Mouse (Mus musculus) MEL (cell line): ENCODE measurements around the gene Gm3453. TPM values are rescaled to one million over a fixed set of nuclear protein-coding genes. Genes with fewer than 3 reads are reported as not detected.
"Not testable (repeated sequence)": the region's sequence is repeated elsewhere in the genome, so short reads cannot be mapped to it uniquely, and the experiment has no call there.

Experiments used
- DNase-seq: peaks from one replicate; pipeline ENCODE4 v3.0.0; 2011; ENCODE audit warnings: low read depth, low spot score
- H3K27ac ChIP-seq: 2 replicates; pipeline ENCODE4 v1.5.1; 2012; ENCODE audit warnings: low read depth, mild to moderate bottlenecking, control low read depth, low read length, moderate library complexity; ENCODE audit not compliant: control insufficient read depth
- H3K27me3 ChIP-seq, 2 experiments: fragments of 150-350 bp in 1 of 2; sonication (generic) in 1 of 2; 2 replicates each; pipeline ENCODE4 v1.6.1; 2012; ENCODE audit warnings: low read length in 2 of 2, mild to moderate bottlenecking in 2 of 2, improper control_type of control experiment in 1 of 2, moderate library complexity in 1 of 2; ENCODE audit not compliant: insufficient read depth in 2 of 2, control insufficient read depth in 1 of 2
- H3K36me3 ChIP-seq, 2 experiments: 2 replicates each; pipeline ENCODE4 v1.6.1; 2012 to 2014; ENCODE audit warnings: low read length in 2 of 2, improper control_type of control experiment in 1 of 2, inconsistent platforms in 1 of 2, mild to moderate bottlenecking in 1 of 2; ENCODE audit not compliant: insufficient read depth in 2 of 2, control insufficient read depth in 1 of 2
- H3K4me1 ChIP-seq, 2 experiments: fragments of 150-350 bp in 1 of 2; sonication (generic) in 1 of 2; 2 replicates each; pipeline ENCODE4 v1.6.1; 2012; ENCODE audit warnings: low read length in 2 of 2, improper control_type of control experiment in 1 of 2, mild to moderate bottlenecking in 1 of 2; ENCODE audit not compliant: insufficient read depth in 2 of 2, control insufficient read depth in 1 of 2
- H3K4me3 ChIP-seq, 2 experiments: fragments of 150-350 bp in 1 of 2; sonication (generic) in 1 of 2; 2 replicates each; pipeline ENCODE4 v1.5.1; 2012; ENCODE audit warnings: low read depth in 2 of 2, low read length in 2 of 2, mild to moderate bottlenecking in 2 of 2, moderate library complexity in 2 of 2, control low read depth in 1 of 2, improper control_type of control experiment in 1 of 2; ENCODE audit not compliant: control insufficient read depth in 1 of 2, insufficient read depth in 1 of 2
- H3K79me2 ChIP-seq: 2 replicates; pipeline ENCODE4 v1.6.1; 2012; ENCODE audit warnings: mild to moderate bottlenecking, low read length, moderate library complexity; ENCODE audit not compliant: control insufficient read depth, poor library complexity, insufficient read depth
- H3K9ac ChIP-seq: 2 replicates; pipeline ENCODE4 v1.6.1; 2012; ENCODE audit warnings: low read depth, mild to moderate bottlenecking, control low read depth, low read length, moderate library complexity; ENCODE audit not compliant: control insufficient read depth, poor library complexity, severe bottlenecking
- H3K9me3 ChIP-seq: fragments of 150-350 bp; sonication (generic); replicated peaks from 2 replicates; pipeline ENCODE4 v1.6.1; 2012; ENCODE audit warnings: mild to moderate bottlenecking, low read length, improper control_type of control experiment, moderate library complexity; ENCODE audit not compliant: insufficient read depth
- polyA plus RNA-seq, 2 experiments: library from polyadenylated mRNA; stranded (reverse) in 1 of 2; unstranded in 1 of 2; fragments of >175 nt in 1 of 2; fragments of >200 nt in 1 of 2; gene quantifications; 2 replicates each; pipeline versions ENCODE4 v1.2.1 to v1.2.4; 2012; ENCODE audit warnings: low replicate concordance in 2 of 2, low read depth in 1 of 2; ENCODE audit not compliant: insufficient read length in 2 of 2, insufficient read depth in 1 of 2, missing spikeins in 1 of 2
- total RNA-seq: library from RNA; depleted of rRNA; stranded (reverse); fragments of 300-350 nt; gene quantifications from 2 replicates; pipeline ENCODE4 v1.2.3, GENCODE M21; 2012; rRNA removed

Gene Gm3453
- not detected in 2 replicates for total RNA-seq
- polyA plus RNA-seq: not detected

GRCm38 (mm10) chr14:5979037-5979436, at the start of gene Gm3453:
Gm3453 (minus strand) TSS chr14:5979137.
- H3K27me3 ChIP-seq: not testable (repeated sequence)

GRCm38 (mm10) chr14:5987136-5987535, 8.2 kb upstream of the Gm3453 start:
- not testable (repeated sequence) for H3K79me2 ChIP-seq, H3K9ac ChIP-seq, DNase-seq

More at GRCm38 (mm10) chr14:5979037-5979436, at the start of gene Gm3453:
- H3K9me3 ChIP-seq, H3K4me1 ChIP-seq, H3K4me3 ChIP-seq, DNase-seq, H3K9ac ChIP-seq, H3K27ac ChIP-seq, H3K79me2 ChIP-seq, H3K36me3 ChIP-seq: not testable (repeated sequence)

GRCm38 (mm10) chr14:5962441-5962840, 16.5 kb downstream of the Gm3453 start:
- H3K4me3 ChIP-seq, H3K79me2 ChIP-seq, DNase-seq, H3K36me3 ChIP-seq, H3K27ac ChIP-seq, H3K9me3 ChIP-seq, H3K27me3 ChIP-seq, H3K9ac ChIP-seq, H3K4me1 ChIP-seq: not testable (repeated sequence)

More at GRCm38 (mm10) chr14:5987136-5987535, 8.2 kb upstream of the Gm3453 start:
- H3K36me3 ChIP-seq, H3K27ac ChIP-seq, H3K4me3 ChIP-seq, H3K4me1 ChIP-seq, H3K9me3 ChIP-seq, H3K27me3 ChIP-seq: not testable (repeated sequence)

- not testable (repeated sequence) for H3K27me3 ChIP-seq, H3K9me3 ChIP-seq, H3K4me1 ChIP-seq, H3K27ac ChIP-seq, H3K9ac ChIP-seq, H3K4me3 ChIP-seq, DNase-seq, H3K79me2 ChIP-seq, H3K36me3 ChIP-seq
Measured at GRCm38 (mm10) chr14:5961635-5962034, 17.3 kb downstream of the Gm3453 start, which contains the start of gene Gm3248. Gm3248 (minus strand) TSS chr14:5961745.

- not testable (repeated sequence) for H3K4me1 ChIP-seq, H3K27ac ChIP-seq, H3K9ac ChIP-seq, DNase-seq, H3K4me3 ChIP-seq, H3K36me3 ChIP-seq, H3K27me3 ChIP-seq, H3K79me2 ChIP-seq, H3K9me3 ChIP-seq
Measured at GRCm38 (mm10) chr14:5961102-5961501, 17.8 kb downstream of the Gm3453 start.

- not testable (repeated sequence) for H3K9ac ChIP-seq, H3K27me3 ChIP-seq, DNase-seq, H3K4me1 ChIP-seq, H3K9me3 ChIP-seq, H3K27ac ChIP-seq, H3K4me3 ChIP-seq, H3K79me2 ChIP-seq, H3K36me3 ChIP-seq
Measured at GRCm38 (mm10) chr14:5960479-5960878, 18.5 kb downstream of the Gm3453 start.

- H3K9me3 ChIP-seq, H3K36me3 ChIP-seq, H3K27me3 ChIP-seq, H3K79me2 ChIP-seq, H3K4me1 ChIP-seq, H3K9ac ChIP-seq, H3K27ac ChIP-seq, DNase-seq, H3K4me3 ChIP-seq: not testable (repeated sequence)
Measured at GRCm38 (mm10) chr14:5923276-5923675, 55.7 kb downstream of the Gm3453 start.
